Mouse (Mus musculus) MEL (cell line): ENCODE results near the gene Lima1.

Source experiments
- CTCF ChIP-seq, 3 experiments: IDR thresholded peaks in 2 of 3; conservative IDR thresholded peaks in 1 of 3; 2 replicates each; pipeline ENCODE4 v1.5.1; 2011 to 2012; ENCODE audit warnings: low read length in 3 of 3, low read depth in 2 of 3, mild to moderate bottlenecking in 2 of 3, improper control_type of control experiment in 1 of 3, inconsistent platforms in 1 of 3, mixed read lengths in 1 of 3, moderate library complexity in 1 of 3; ENCODE audit not compliant: control insufficient read depth in 1 of 3, insufficient read depth in 1 of 3, poor library complexity in 1 of 3, severe bottlenecking in 1 of 3
- EP300 ChIP-seq, 2 experiments: IDR thresholded peaks; 2 replicates each; pipeline ENCODE4 v1.6.1; 2011; ENCODE audit warnings: improper control_type of control experiment in 2 of 2, low read length in 2 of 2, low read depth in 1 of 2, mild to moderate bottlenecking in 1 of 2
- HCFC1 ChIP-seq: IDR thresholded peaks from 2 replicates; pipeline ENCODE4 v1.6.1; 2012; ENCODE audit warnings: low read depth, mild to moderate bottlenecking, inconsistent platforms, low read length, improper control_type of control experiment, moderate library complexity
- MYB ChIP-seq: IDR thresholded peaks from 2 replicates; pipeline ENCODE4 v1.6.1; 2011; ENCODE audit warnings: mild to moderate bottlenecking, low read depth, low read length, improper control_type of control experiment
- POLR2A ChIP-seq, 2 experiments: IDR thresholded peaks; 2 replicates each; pipeline ENCODE4 v1.6.1; 2011 to 2012; ENCODE audit warnings: low read length in 2 of 2, mild to moderate bottlenecking in 2 of 2, control low read depth in 1 of 2, improper control_type of control experiment in 1 of 2, low read depth in 1 of 2, moderate library complexity in 1 of 2; ENCODE audit not compliant: control insufficient read depth in 1 of 2, insufficient read depth in 1 of 2, poor library complexity in 1 of 2
- POLR2AphosphoS5 ChIP-seq: IDR thresholded peaks from 2 replicates; pipeline ENCODE4 v1.6.1; 2012; ENCODE audit warnings: low read depth, borderline replicate concordance, mild to moderate bottlenecking, inconsistent platforms, low read length, moderate library complexity, mixed read lengths
- SMC3 ChIP-seq: IDR thresholded peaks from 2 replicates; pipeline ENCODE4 v1.6.1; 2011; ENCODE audit warnings: low read depth, low read length, improper control_type of control experiment
- UBTF ChIP-seq: IDR thresholded peaks from 2 replicates; pipeline ENCODE4 v1.6.1; 2012; ENCODE audit warnings: low read depth, mild to moderate bottlenecking, inconsistent platforms, low read length, improper control_type of control experiment, moderate library complexity, borderline replicate concordance; ENCODE audit not compliant: insufficient read depth
- USF1 ChIP-seq: IDR thresholded peaks from 2 replicates; pipeline ENCODE4 v1.6.1; 2014; ENCODE audit warnings: low read depth, mild to moderate bottlenecking, inconsistent platforms, low read length, improper control_type of control experiment, moderate library complexity
- ZNF384 ChIP-seq: IDR thresholded peaks from 2 replicates; pipeline ENCODE4 v1.6.1; 2012; ENCODE audit warnings: low read depth, mild to moderate bottlenecking, inconsistent platforms, low read length, improper control_type of control experiment

- TF ChIP-seq CTCF (IDR thresholded peaks at IDR 0.05 in 2 of 3, conservative IDR thresholded peaks at IDR 0.05 in 1 of 3; ENCODE audit: control insufficient read depth in 1 of 3, insufficient read depth in 1 of 3, low read depth in 2 of 3, low read length in 3 of 3, poor library complexity in 1 of 3, severe bottlenecking in 1 of 3): no peak
- TF ChIP-seq POLR2AphosphoS5: no peak
- no peak for TF ChIP-seq UBTF
- no peak for TF ChIP-seq POLR2A (IDR thresholded peaks at IDR 0.05; ENCODE audit: control insufficient read depth in 1 of 2, insufficient read depth in 1 of 2, low read depth in 1 of 2, low read length in 2 of 2, poor library complexity in 1 of 2)
- no peak for TF ChIP-seq HCFC1
- TF ChIP-seq MYB: no peak
- no peak for TF ChIP-seq USF1
- TF ChIP-seq SMC3: no peak
- no peak for TF ChIP-seq ZNF384
- TF ChIP-seq EP300 (IDR thresholded peaks at IDR 0.05; ENCODE audit: low read depth in 1 of 2, low read length in 2 of 2): no peak
Measured at GRCm38 (mm10) chr15:99846633-99847032, 28.6 kb downstream of the Lima1 start.
